Mouse (Mus musculus): ENCODE results near the gene Grap.

GRCm38 (mm10) chr11:61665401-61665800 lies 12.3 kb downstream of the Grap start:
- TF ChIP-seq CTCF (IDR thresholded peaks at IDR 0.05; ENCODE audit: borderline replicate concordance, control insufficient read depth, extremely low read depth, insufficient read depth, low read length, poor library complexity) (no peak), POLR2A (IDR thresholded peaks at IDR 0.05; ENCODE audit: control insufficient read depth, extremely low read depth, insufficient read depth, low read length, poor library complexity) (no peak)
